Mouse (Mus musculus): ENCODE measurements around the gene Pld5. TPM values are rescaled to one million over a fixed set of nuclear protein-coding genes. Genes with fewer than 3 reads are reported as not detected.

Pld5 gene
- polyA plus RNA-seq, 1 experiment from 2014 or later, result 0.42 TPM

DNA sequence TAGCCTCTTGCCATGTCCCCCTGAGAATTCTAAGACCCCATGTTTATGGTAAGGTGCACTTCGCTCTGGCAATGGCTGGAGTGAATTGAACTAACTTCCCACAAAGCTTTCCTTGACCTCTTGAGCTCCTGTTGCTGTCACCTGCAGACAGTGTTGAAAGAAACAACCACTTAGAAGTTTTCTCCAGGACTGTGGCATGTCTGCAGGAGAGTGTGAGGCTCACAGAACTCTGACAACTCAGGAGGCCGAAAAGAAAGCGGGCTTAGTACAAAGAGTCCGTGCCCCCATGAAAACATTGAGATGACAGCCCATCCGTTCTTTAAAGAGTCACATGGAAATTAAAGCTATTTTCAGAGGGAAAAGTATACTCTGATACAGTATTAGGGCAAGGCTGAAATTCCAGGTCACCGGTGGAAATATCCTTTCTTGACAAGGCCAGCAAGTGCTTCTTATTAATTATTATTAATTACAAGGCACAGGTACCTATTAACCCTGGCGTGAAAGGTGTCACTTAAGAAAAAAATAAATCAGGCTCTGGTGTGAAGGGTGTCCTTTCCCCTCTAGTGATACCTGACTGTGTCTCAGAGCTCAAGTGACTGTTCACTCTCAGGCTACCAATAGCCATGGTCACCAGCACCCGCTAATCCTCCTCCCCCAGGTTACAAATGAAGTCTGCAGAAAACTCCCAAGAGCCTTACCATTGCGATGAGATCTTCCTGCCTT is 62.0 kb downstream of the Pld5 start:
- Histone ChIP-seq H3K27ac (replicated peaks) (no peak overlapping the region), H3K9me3 (no peaks in the 10 kb centered on the region), H3K4me1 (peaks cover 20% of the 10 kb centered on the region), H3K36me3 (replicated peaks) (no peaks in the 10 kb centered on the region), H3K4me3 (no peak overlapping the region), H3K27me3 (replicated peaks; ENCODE audit: low read depth, poor library complexity, severe bottlenecking) (no peaks in the 10 kb centered on the region)
- DNase-seq (ENCODE audit: low spot score), result no peak
- 69% methylated on average over 9 of the region's 9 CpGs for WGBS

DNA sequence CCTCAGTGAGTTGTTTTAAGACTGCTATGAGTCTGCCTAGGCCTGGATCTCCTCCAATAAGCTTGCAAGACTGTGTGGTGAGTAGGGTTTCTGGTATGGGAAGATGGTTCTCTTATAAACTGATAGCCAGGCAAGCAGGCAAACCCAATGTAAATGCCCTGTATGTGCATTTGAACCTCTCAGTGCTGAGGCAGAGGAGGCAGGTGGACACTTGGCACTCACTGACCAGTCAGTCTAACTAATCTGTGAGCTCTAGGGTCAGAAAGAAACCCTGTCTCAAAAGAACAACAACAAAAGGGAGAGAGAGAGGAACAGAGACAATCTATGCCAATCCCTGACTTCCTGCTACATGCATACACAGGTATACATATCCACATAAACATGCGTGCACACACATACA is 64.3 kb downstream of the Pld5 start:
- H3K9me3 ChIP-seq, result no peaks in the 10 kb centered on the region
- H3K36me3 ChIP-seq (replicated peaks), result no peaks in the 10 kb centered on the region
- H3K4me1 ChIP-seq, result peaks cover 20% of the 10 kb centered on the region
- H3K27ac ChIP-seq (replicated peaks), result no peak overlapping the region
- H3K27me3 ChIP-seq (replicated peaks; ENCODE audit: low read depth, poor library complexity, severe bottlenecking), result no peaks in the 10 kb centered on the region
- WGBS, result 92% methylated on average over 1 of the region's 1 CpGs
- DNase-seq (ENCODE audit: low spot score), result no peak
- no peak overlapping the region for H3K4me3 ChIP-seq

DNA sequence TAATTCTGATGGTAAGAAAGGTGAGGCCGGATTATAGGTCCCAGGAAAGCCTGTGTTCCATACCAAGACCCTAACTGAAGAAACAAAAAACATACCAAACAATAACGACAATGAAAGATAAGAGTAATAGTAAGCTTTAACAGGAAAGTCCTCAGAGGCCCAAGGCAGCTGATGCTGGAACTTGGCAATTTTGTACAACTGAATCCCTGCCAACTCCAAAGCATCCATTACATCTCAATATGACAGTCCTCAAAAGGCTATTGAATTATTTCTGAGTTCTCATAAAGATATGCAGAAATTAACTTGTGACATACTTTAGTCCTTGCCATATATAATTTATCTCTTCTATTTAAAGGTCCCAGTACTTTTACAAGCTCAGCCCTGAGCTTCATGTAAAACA is 67.1 kb downstream of the Pld5 start:
- Histone ChIP-seq H3K4me3 (no peak overlapping the region), H3K4me1 (peaks cover 11% of the 10 kb centered on the region), H3K27ac (replicated peaks) (no peak overlapping the region), H3K9me3 (no peaks in the 10 kb centered on the region), H3K36me3 (replicated peaks) (no peaks in the 10 kb centered on the region), H3K27me3 (replicated peaks; ENCODE audit: low read depth, poor library complexity, severe bottlenecking) (no peaks in the 10 kb centered on the region)
- DNase-seq (ENCODE audit: low spot score), result no peak
- WGBS, result 85% methylated on average over 2 of the region's 2 CpGs

DNA sequence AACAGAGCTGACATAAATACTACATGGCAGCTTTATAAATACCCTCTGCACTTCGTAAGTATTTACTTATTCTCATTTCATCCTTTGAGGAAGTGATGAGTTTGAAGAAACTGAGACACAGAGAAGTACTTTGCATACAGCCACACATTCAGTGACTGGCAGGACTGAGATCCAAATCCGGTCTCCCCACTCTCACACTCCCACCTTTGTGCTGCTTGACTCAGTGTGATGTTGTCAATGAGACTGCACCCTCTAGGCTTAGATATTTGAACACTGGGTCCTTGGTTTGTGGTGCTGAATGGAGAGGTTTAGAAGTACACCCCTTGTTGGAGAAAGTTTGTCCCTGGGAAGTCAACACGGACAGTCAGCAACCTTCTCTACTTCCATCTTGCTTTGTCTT is 72.8 kb downstream of the Pld5 start:
- DNase-seq (ENCODE audit: low spot score), result no peak
- Histone ChIP-seq H3K27ac (replicated peaks) (no peak overlapping the region), H3K4me1 (no peaks in the 10 kb centered on the region), H3K9me3 (no peaks in the 10 kb centered on the region), H3K36me3 (replicated peaks) (no peaks in the 10 kb centered on the region), H3K4me3 (no peak overlapping the region), H3K27me3 (replicated peaks; ENCODE audit: low read depth, poor library complexity, severe bottlenecking) (no peaks in the 10 kb centered on the region)
- WGBS, result 85% methylated on average over 3 of the region's 3 CpGs

DNA sequence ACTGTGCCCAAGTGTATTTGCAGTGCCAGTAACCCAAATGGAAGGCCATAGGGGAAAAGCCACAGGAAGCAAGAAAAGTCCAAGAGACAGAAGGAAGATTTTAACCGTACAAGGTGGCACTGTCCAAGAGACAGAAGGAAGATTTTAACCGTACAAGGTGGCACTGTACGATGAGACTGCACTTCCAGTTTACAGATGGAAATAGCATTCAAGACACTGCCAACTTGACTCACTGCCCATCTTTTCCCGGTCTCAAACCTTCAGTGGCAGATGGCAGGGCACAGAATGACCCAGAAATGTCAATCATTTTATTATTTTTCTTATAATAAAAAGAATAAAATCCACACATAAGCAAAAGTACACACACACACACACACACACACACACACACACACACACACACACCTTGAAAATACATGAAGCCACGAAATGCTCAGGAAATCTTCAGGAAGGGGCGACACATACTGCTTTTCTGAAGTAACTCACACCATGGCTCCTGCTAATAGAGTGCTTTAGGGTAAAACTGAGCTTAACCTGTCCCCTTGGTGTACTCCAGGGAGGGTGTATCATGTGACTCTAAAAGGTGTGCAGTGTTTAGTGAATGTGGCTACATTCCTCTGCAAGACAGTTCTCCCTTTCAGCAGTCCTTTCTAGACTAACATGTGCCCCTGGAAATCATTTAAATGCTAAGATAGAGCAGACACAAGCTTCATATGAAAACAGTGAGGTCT is 77.9 kb downstream of the Pld5 start:
- no peaks in the 10 kb centered on the region for H3K4me1 ChIP-seq
- no peak overlapping the region for H3K4me3 ChIP-seq
- H3K36me3 ChIP-seq (replicated peaks), result no peaks in the 10 kb centered on the region
- no peaks in the 10 kb centered on the region for H3K9me3 ChIP-seq
- WGBS, result 86% methylated on average over 6 of the region's 6 CpGs
- H3K27ac ChIP-seq (replicated peaks), result no peak overlapping the region
- no peak for DNase-seq (ENCODE audit: low spot score)
- H3K27me3 ChIP-seq (replicated peaks; ENCODE audit: low read depth, poor library complexity, severe bottlenecking), result no peaks in the 10 kb centered on the region

DNA sequence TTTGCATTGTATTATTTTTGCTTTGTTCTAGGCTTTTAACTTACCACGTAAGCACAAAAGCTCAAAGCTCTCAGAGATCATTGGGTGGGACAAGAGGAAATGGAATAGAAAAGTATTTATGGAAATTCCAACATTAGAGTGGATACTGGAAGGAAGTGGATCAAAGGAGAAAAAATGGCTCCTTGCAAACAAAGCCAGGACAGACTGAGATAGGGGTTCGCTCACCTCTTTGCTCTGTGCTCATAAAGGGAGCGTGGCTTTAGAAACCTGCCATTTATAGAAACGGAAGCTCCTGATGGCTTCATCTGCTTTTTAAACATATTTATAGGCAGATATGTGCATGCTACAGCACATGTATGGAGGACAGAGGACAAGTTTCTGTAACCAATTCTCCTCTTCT is 78.8 kb downstream of the Pld5 start:
- no peak for DNase-seq (ENCODE audit: low spot score)
- H3K36me3 ChIP-seq (replicated peaks), result no peaks in the 10 kb centered on the region
- WGBS, result 91% methylated on average over 4 of the region's 4 CpGs

DNA sequence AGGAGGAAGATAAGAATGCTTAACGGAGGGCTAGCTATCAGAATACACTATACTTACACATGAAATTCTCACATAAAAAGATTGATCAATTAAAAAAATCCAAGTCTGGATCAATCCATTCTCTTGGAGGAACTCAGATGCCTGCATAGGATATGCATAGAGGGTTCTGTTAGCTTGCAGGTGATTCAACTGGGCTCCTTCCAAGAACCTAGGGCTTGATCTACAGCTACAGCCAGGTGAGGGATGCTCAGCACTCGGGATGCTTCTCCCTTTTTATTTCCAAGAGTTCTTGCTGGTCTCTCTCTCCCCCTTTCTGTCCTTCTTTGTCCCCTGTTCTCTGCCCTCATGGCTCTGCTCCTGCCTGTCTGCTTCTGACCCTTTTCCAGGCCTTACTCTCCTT is 80.4 kb downstream of the Pld5 start:
- 73% methylated on average over 2 of the region's 2 CpGs for WGBS

More for the DNA sequence above, 78.8 kb downstream of the Pld5 start:
- Histone ChIP-seq H3K9me3 (no peaks in the 10 kb centered on the region), H3K27ac (replicated peaks) (no peak overlapping the region), H3K4me1 (no peaks in the 10 kb centered on the region), H3K4me3 (no peak overlapping the region), H3K27me3 (replicated peaks; ENCODE audit: low read depth, poor library complexity, severe bottlenecking) (no peaks in the 10 kb centered on the region)

DNA sequence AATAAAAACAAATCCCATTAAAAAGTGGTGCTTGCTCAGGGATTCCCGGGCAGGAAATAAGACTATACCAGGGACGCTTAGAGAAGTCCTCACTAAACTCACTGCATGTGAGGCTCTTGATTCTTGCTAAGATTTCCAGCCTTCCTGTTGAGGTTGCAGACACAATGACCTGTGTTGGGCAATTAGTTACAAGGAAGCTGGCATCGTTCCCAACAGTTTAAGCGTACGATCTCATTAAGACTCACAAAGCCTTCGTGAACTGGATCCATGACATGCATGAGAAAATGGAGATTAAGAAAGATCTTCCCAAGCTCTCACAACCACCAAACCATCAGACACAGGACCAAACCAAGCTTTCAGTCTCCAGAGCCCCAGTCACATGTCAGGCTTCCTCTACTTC is 91.1 kb downstream of the Pld5 start:
- H3K36me3 ChIP-seq (replicated peaks), result no peaks in the 10 kb centered on the region
- no peak overlapping the region for H3K4me3 ChIP-seq
- H3K27ac ChIP-seq (replicated peaks), result no peak overlapping the region
- no peaks in the 10 kb centered on the region for H3K4me1 ChIP-seq
- WGBS, result 90% methylated on average over 6 of the region's 6 CpGs
- no peak for DNase-seq (ENCODE audit: low spot score)
- H3K27me3 ChIP-seq (replicated peaks; ENCODE audit: low read depth, poor library complexity, severe bottlenecking), result no peaks in the 10 kb centered on the region
- no peaks in the 10 kb centered on the region for H3K9me3 ChIP-seq

More for the DNA sequence above, 80.4 kb downstream of the Pld5 start:
- Histone ChIP-seq H3K4me3 (no peak overlapping the region), H3K4me1 (no peaks in the 10 kb centered on the region), H3K9me3 (no peaks in the 10 kb centered on the region), H3K27me3 (replicated peaks; ENCODE audit: low read depth, poor library complexity, severe bottlenecking) (no peaks in the 10 kb centered on the region), H3K36me3 (replicated peaks) (no peaks in the 10 kb centered on the region), H3K27ac (replicated peaks) (no peak overlapping the region)
- no peak for DNase-seq (ENCODE audit: low spot score)

DNA sequence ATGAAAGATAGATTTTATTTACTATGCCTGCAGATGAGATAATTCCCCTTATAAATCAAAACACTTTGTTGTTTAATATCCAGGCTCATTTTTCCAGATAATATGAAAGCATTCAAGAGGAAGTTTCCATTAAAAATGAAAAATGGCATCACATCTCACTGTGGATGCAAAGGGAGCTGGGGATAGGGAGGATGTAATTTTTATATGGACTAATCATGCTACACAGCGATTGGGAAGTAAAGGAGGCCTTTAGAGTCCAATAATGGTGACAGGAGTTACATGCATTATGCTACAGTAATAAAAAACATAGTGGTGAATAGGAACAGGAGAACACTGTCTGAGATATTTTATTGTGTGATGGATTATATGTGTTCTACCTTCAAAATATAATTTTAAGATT is 100.1 kb downstream of the Pld5 start:
- WGBS, result 79% methylated on average over 1 of the region's 1 CpGs
- Histone ChIP-seq H3K27ac (replicated peaks) (no peak overlapping the region), H3K9me3 (no peaks in the 10 kb centered on the region), H3K4me3 (no peak overlapping the region), H3K27me3 (replicated peaks; ENCODE audit: low read depth, poor library complexity, severe bottlenecking) (no peaks in the 10 kb centered on the region), H3K4me1 (no peaks in the 10 kb centered on the region), H3K36me3 (replicated peaks) (no peaks in the 10 kb centered on the region)
- no peak for DNase-seq (ENCODE audit: low spot score)

DNA sequence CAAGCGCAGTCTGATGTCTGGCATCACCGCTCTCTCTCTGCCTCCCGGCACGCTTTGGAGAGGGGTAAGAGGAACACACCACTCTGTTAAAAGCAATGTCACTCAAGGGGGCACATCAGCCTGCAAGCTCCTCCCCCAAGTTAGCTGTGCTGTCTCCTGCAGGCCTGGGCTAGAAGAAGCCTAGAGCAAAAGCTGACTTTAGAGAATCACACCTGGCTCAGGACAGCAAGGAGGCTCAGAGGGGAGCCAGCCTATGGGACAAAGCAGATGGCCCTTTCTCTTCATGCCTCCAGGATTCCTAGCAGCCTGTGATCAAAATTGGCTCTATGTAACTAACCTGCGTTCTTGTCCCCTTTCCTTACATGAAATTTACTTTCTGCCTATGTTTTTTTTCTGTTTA is 107.3 kb downstream of the Pld5 start:
- Histone ChIP-seq H3K9me3 (no peaks in the 10 kb centered on the region), H3K27me3 (replicated peaks; ENCODE audit: low read depth, poor library complexity, severe bottlenecking) (no peaks in the 10 kb centered on the region), H3K36me3 (replicated peaks) (no peaks in the 10 kb centered on the region), H3K27ac (replicated peaks) (no peak overlapping the region), H3K4me3 (no peak overlapping the region), H3K4me1 (no peaks in the 10 kb centered on the region)
- DNase-seq (ENCODE audit: low spot score), result peak; percentile 9
- 55% methylated on average over 5 of the region's 5 CpGs for WGBS

DNA sequence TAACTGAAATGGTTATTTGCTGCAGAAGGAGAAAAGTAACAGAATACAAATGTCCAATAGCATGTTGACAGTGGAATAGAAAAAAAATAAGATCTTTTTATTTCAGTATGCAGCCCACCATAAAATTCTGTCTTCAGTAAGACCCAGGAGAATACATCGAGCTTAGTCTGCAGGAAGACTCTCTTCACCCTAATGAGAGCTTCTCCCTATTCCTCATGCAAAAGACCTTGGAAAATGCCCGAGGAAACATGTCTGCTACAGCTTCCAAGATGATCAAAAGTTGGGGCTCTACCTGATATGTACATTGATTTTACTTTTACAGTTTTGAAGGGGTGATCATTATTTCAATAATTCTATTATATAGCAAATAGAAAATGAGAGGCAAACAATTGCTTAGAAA is 108.0 kb downstream of the Pld5 start:
- no peaks in the 10 kb centered on the region for H3K36me3 ChIP-seq (replicated peaks)
- no peaks in the 10 kb centered on the region for H3K27me3 ChIP-seq (replicated peaks; ENCODE audit: low read depth, poor library complexity, severe bottlenecking)
- H3K4me3 ChIP-seq, result no peak overlapping the region
- H3K9me3 ChIP-seq, result no peaks in the 10 kb centered on the region
- H3K4me1 ChIP-seq, result no peaks in the 10 kb centered on the region
- H3K27ac ChIP-seq (replicated peaks), result no peak overlapping the region
- 77% methylated on average over 2 of the region's 2 CpGs for WGBS
- no peak for DNase-seq (ENCODE audit: low spot score)

DNA sequence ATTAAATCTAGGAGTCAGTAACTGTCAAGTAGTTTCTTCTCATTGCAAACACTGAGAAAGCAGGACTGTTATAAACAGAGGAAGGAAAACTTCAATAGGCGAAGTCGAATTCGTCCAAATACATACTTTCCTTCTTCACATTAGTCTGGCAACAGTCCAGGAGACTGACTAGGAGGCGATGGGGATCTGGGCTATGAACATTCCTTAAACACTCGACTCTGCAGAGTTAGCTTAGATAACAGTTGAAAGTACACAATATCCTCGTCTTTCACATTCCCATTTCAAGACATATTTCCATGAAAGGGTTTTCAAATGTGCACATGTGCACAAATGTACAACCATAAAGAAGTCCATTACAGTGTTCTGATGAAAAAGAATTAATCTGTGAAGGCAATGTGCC is 129.8 kb downstream of the Pld5 start:
- Histone ChIP-seq H3K27ac (replicated peaks) (no peak overlapping the region), H3K27me3 (replicated peaks; ENCODE audit: low read depth, poor library complexity, severe bottlenecking) (no peaks in the 10 kb centered on the region), H3K4me3 (no peak overlapping the region), H3K36me3 (replicated peaks) (no peaks in the 10 kb centered on the region), H3K9me3 (peaks cover 10% of the 10 kb centered on the region), H3K4me1 (no peaks in the 10 kb centered on the region)
- WGBS, result 82% methylated on average over 6 of the region's 6 CpGs
- no peak for DNase-seq (ENCODE audit: low spot score)

DNA sequence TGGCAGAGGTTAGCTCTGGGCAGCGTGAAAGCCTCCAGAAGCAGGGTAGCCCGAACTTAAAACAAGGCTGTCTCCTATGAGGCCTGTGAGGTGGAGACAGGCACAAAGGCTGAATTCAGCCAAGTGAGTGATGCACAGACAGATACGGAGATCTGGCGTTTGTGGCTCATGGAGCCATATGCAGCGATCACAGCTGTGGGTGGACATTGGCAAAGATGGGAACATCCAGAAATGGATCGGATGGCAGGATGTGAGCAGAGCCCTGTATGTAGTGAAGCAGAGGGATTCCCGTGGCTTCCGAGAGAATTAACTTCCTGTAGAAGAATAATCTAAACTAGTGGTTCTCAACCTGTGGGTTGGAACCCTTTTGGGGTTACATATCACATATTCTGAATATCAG is 140.7 kb downstream of the Pld5 start:
- Histone ChIP-seq H3K9me3 (no peaks in the 10 kb centered on the region), H3K36me3 (replicated peaks) (no peaks in the 10 kb centered on the region), H3K4me1 (no peaks in the 10 kb centered on the region), H3K4me3 (no peak overlapping the region), H3K27me3 (replicated peaks; ENCODE audit: low read depth, poor library complexity, severe bottlenecking) (no peaks in the 10 kb centered on the region), H3K27ac (replicated peaks) (no peak overlapping the region)
- no peak for DNase-seq (ENCODE audit: low spot score)
- 85% methylated on average over 8 of the region's 8 CpGs for WGBS

Data from embryonic facial prominence, embryonic 10.5 days (tissue).